Mouse (Mus musculus): Measurements from ENCODE around the gene Kcnj5. TPM values are rescaled to one million over a fixed set of nuclear protein-coding genes. Genes with fewer than 3 reads are reported as not detected.

The Kcnj5 gene
- polyA plus RNA-seq, 1 experiment from 2014 or later: 0.73 TPM

GRCm38 (mm10) chr9:32335389-32336150 lies 8.6 kb downstream of the Kcnj5 start:
- H3K27ac ChIP-seq (ENCODE audit: low read length): no peak overlapping the region
- 0 out of 2 replicates have a peak, but pooled peaks cover 5% of the 10 kb centered on the region for H3K27me3 ChIP-seq (replicated peaks; ENCODE audit: control insufficient read depth, insufficient read depth, low read length)
- H3K4me3 ChIP-seq (replicated peaks; ENCODE audit: low read length): no peak overlapping the region
- no peaks in the 10 kb centered on the region for H3K9me3 ChIP-seq (ENCODE audit: control insufficient read depth, low read length)
- H3K36me3 ChIP-seq (ENCODE audit: control insufficient read depth, insufficient read depth): no peaks in the 10 kb centered on the region
- 90% methylated on average over 13 of the region's 13 CpGs for WGBS
- no peaks in the 10 kb centered on the region for H3K4me1 ChIP-seq (replicated peaks; ENCODE audit: control insufficient read depth, insufficient read depth, low read length)
- no peak overlapping the region for H3K4me2 ChIP-seq (ENCODE audit: low read length)
- no peak overlapping the region for H3K9ac ChIP-seq (replicated peaks; ENCODE audit: low read depth, low read length)
- ATAC-seq: no peak

GRCm38 (mm10) chr9:32331162-32331561 lies 13.0 kb downstream of the Kcnj5 start:
- no peaks in the 10 kb centered on the region for H3K4me1 ChIP-seq (replicated peaks; ENCODE audit: control insufficient read depth, insufficient read depth, low read length)
- H3K9me3 ChIP-seq (ENCODE audit: control insufficient read depth, low read length): no peaks in the 10 kb centered on the region
- no peak overlapping the region for H3K4me3 ChIP-seq (replicated peaks; ENCODE audit: low read length)
- H3K36me3 ChIP-seq (ENCODE audit: control insufficient read depth, insufficient read depth): no peaks in the 10 kb centered on the region
- WGBS: 49% methylated on average over 5 of the region's 5 CpGs
- H3K27me3 ChIP-seq (replicated peaks; ENCODE audit: control insufficient read depth, insufficient read depth, low read length): no peaks in the 10 kb centered on the region
- H3K27ac ChIP-seq (ENCODE audit: low read length): no peak overlapping the region
- no peak overlapping the region for H3K9ac ChIP-seq (replicated peaks; ENCODE audit: low read depth, low read length)
- ATAC-seq: no peak
- H3K4me2 ChIP-seq (ENCODE audit: low read length): no peak overlapping the region

GRCm38 (mm10) chr9:32328777-32329176 lies 15.4 kb downstream of the Kcnj5 start:
- Histone ChIP-seq H3K4me3 (replicated peaks; ENCODE audit: low read length) (no peak overlapping the region), H3K4me1 (replicated peaks; ENCODE audit: control insufficient read depth, insufficient read depth, low read length) (no peaks in the 10 kb centered on the region), H3K36me3 (ENCODE audit: control insufficient read depth, insufficient read depth) (no peaks in the 10 kb centered on the region), H3K27me3 (replicated peaks; ENCODE audit: control insufficient read depth, insufficient read depth, low read length) (no peaks in the 10 kb centered on the region), H3K4me2 (ENCODE audit: low read length) (no peak overlapping the region), H3K9me3 (ENCODE audit: control insufficient read depth, low read length) (no peaks in the 10 kb centered on the region), H3K27ac (ENCODE audit: low read length) (no peak overlapping the region), H3K9ac (replicated peaks; ENCODE audit: low read depth, low read length) (no peak overlapping the region)
- ATAC-seq: no peak
- WGBS: 92% methylated on average over 4 of the region's 4 CpGs

GRCm38 (mm10) chr9:32323610-32324009 lies 20.5 kb downstream of the Kcnj5 start:
- Histone ChIP-seq H3K9ac (replicated peaks; ENCODE audit: low read depth, low read length) (no peak overlapping the region), H3K4me3 (replicated peaks; ENCODE audit: low read length) (no peak overlapping the region), H3K9me3 (ENCODE audit: control insufficient read depth, low read length) (no peaks in the 10 kb centered on the region), H3K4me1 (replicated peaks; ENCODE audit: control insufficient read depth, insufficient read depth, low read length) (no peaks in the 10 kb centered on the region), H3K27ac (ENCODE audit: low read length) (no peak overlapping the region), H3K27me3 (replicated peaks; ENCODE audit: control insufficient read depth, insufficient read depth, low read length) (no peaks in the 10 kb centered on the region), H3K4me2 (ENCODE audit: low read length) (no peak overlapping the region), H3K36me3 (ENCODE audit: control insufficient read depth, insufficient read depth) (no peaks in the 10 kb centered on the region)
- 67% methylated on average over 7 of the region's 7 CpGs for WGBS
- no peak for ATAC-seq

GRCm38 (mm10) chr9:32320167-32320566 lies 24.0 kb downstream of the Kcnj5 start:
- WGBS: 59% methylated on average over 3 of the region's 3 CpGs

GRCm38 (mm10) chr9:32315999-32316398 lies 28.2 kb downstream of the Kcnj5 start:
- no peak overlapping the region for H3K9ac ChIP-seq (replicated peaks; ENCODE audit: low read depth, low read length)
- H3K27me3 ChIP-seq (replicated peaks; ENCODE audit: control insufficient read depth, insufficient read depth, low read length): no peaks in the 10 kb centered on the region
- H3K4me3 ChIP-seq (replicated peaks; ENCODE audit: low read length): no peak overlapping the region
- H3K4me2 ChIP-seq (ENCODE audit: low read length): no peak overlapping the region
- no peak for ATAC-seq
- no peak overlapping the region for H3K27ac ChIP-seq (ENCODE audit: low read length)
- H3K4me1 ChIP-seq (replicated peaks; ENCODE audit: control insufficient read depth, insufficient read depth, low read length): no peaks in the 10 kb centered on the region; the same call in 1 of the 2 replicates
- H3K9me3 ChIP-seq (ENCODE audit: control insufficient read depth, low read length): no peaks in the 10 kb centered on the region
- no peaks in the 10 kb centered on the region for H3K36me3 ChIP-seq (ENCODE audit: control insufficient read depth, insufficient read depth)
- WGBS: 90% methylated on average over 3 of the region's 3 CpGs

More at GRCm38 (mm10) chr9:32320167-32320566, 24.0 kb downstream of the Kcnj5 start:
- Histone ChIP-seq H3K36me3 (ENCODE audit: control insufficient read depth, insufficient read depth) (no peaks in the 10 kb centered on the region), H3K4me2 (ENCODE audit: low read length) (no peak overlapping the region), H3K4me1 (replicated peaks; ENCODE audit: control insufficient read depth, insufficient read depth, low read length) (no peaks in the 10 kb centered on the region), H3K27ac (ENCODE audit: low read length) (no peak overlapping the region), H3K9ac (replicated peaks; ENCODE audit: low read depth, low read length) (no peak overlapping the region), H3K9me3 (ENCODE audit: control insufficient read depth, low read length) (no peaks in the 10 kb centered on the region), H3K27me3 (replicated peaks; ENCODE audit: control insufficient read depth, insufficient read depth, low read length) (no peaks in the 10 kb centered on the region), H3K4me3 (replicated peaks; ENCODE audit: low read length) (no peak overlapping the region)
- ATAC-seq: no peak

GRCm38 (mm10) chr9:32314071-32314470 lies 30.1 kb downstream of the Kcnj5 start:
- H3K4me3 ChIP-seq (replicated peaks; ENCODE audit: low read length): no peak overlapping the region
- H3K27ac ChIP-seq (ENCODE audit: low read length): no peak overlapping the region
- WGBS: 84% methylated on average over 3 of the region's 3 CpGs

GRCm38 (mm10) chr9:32312208-32312607 lies 31.9 kb downstream of the Kcnj5 start:
- 70% methylated on average over 4 of the region's 4 CpGs for WGBS
- peak overlapping the region; percentile 16; the same call in 1 of the 2 replicates for H3K4me2 ChIP-seq (ENCODE audit: low read length)

More at GRCm38 (mm10) chr9:32314071-32314470, 30.1 kb downstream of the Kcnj5 start:
- Histone ChIP-seq H3K36me3 (ENCODE audit: control insufficient read depth, insufficient read depth) (no peaks in the 10 kb centered on the region), H3K4me2 (ENCODE audit: low read length) (no peak overlapping the region), H3K4me1 (replicated peaks; ENCODE audit: control insufficient read depth, insufficient read depth, low read length) (no peaks in the 10 kb centered on the region; the same call in 1 of the 2 replicates), H3K9ac (replicated peaks; ENCODE audit: low read depth, low read length) (no peak overlapping the region), H3K9me3 (ENCODE audit: control insufficient read depth, low read length) (no peaks in the 10 kb centered on the region), H3K27me3 (replicated peaks; ENCODE audit: control insufficient read depth, insufficient read depth, low read length) (no peaks in the 10 kb centered on the region)
- ATAC-seq: no peak

GRCm38 (mm10) chr9:32311786-32312185 lies 32.4 kb downstream of the Kcnj5 start:
- H3K27ac ChIP-seq (ENCODE audit: low read length): no peak overlapping the region
- peak overlapping the region; percentile 16; the same call in 1 of the 2 replicates for H3K4me2 ChIP-seq (ENCODE audit: low read length)

More at GRCm38 (mm10) chr9:32312208-32312607, 31.9 kb downstream of the Kcnj5 start:
- H3K36me3 ChIP-seq (ENCODE audit: control insufficient read depth, insufficient read depth): no peaks in the 10 kb centered on the region
- H3K27me3 ChIP-seq (replicated peaks; ENCODE audit: control insufficient read depth, insufficient read depth, low read length): no peaks in the 10 kb centered on the region
- H3K4me3 ChIP-seq (replicated peaks; ENCODE audit: low read length): no peak overlapping the region
- H3K9ac ChIP-seq (replicated peaks; ENCODE audit: low read depth, low read length): no peak overlapping the region
- no peak for ATAC-seq
- no peaks in the 10 kb centered on the region for H3K9me3 ChIP-seq (ENCODE audit: control insufficient read depth, low read length)
- H3K4me1 ChIP-seq (replicated peaks; ENCODE audit: control insufficient read depth, insufficient read depth, low read length): no peaks in the 10 kb centered on the region; the same call in 1 of the 2 replicates
- H3K27ac ChIP-seq (ENCODE audit: low read length): no peak overlapping the region

More at GRCm38 (mm10) chr9:32311786-32312185, 32.4 kb downstream of the Kcnj5 start:
- ATAC-seq: peak; percentile 78
- Histone ChIP-seq H3K9me3 (ENCODE audit: control insufficient read depth, low read length) (no peaks in the 10 kb centered on the region), H3K4me1 (replicated peaks; ENCODE audit: control insufficient read depth, insufficient read depth, low read length) (no peaks in the 10 kb centered on the region; the same call in 1 of the 2 replicates), H3K36me3 (ENCODE audit: control insufficient read depth, insufficient read depth) (no peaks in the 10 kb centered on the region), H3K27me3 (replicated peaks; ENCODE audit: control insufficient read depth, insufficient read depth, low read length) (no peaks in the 10 kb centered on the region), H3K9ac (replicated peaks; ENCODE audit: low read depth, low read length) (no peak overlapping the region), H3K4me3 (replicated peaks; ENCODE audit: low read length) (no peak overlapping the region)
- WGBS: 45% methylated on average over 14 of the region's 14 CpGs
